Mouse (Mus musculus) heart, adult 2 months (tissue): ENCODE measurements around the gene Bst2.

ENCODE experiments used
- CTCF ChIP-seq: fragments of 200-600 bp; IDR thresholded peaks from 2 replicates; pipeline ENCODE4 v1.8.1; 2022; ENCODE audit warnings: antibody characterized with exemption, mild to moderate bottlenecking, moderate library complexity
- POLR2A ChIP-seq: fragments of 200-500 bp; IDR thresholded peaks from 2 replicates; pipeline ENCODE4 v1.6.1; 2011; ENCODE audit warnings: mild to moderate bottlenecking, low read depth, low read length, control low read depth; ENCODE audit not compliant: insufficient read depth

- no peak for TF ChIP-seq CTCF
- TF ChIP-seq POLR2A, result no peak
Measured at GRCm38 (mm10) chr8:71545053-71545452, 7.8 kb upstream of the Bst2 start.
